Mouse (Mus musculus) limb, embryonic 13.5 days (tissue): ENCODE data around the gene Cnih3. TPM values are rescaled to one million over a fixed set of nuclear protein-coding genes. Genes with fewer than 3 reads are reported as not detected.

ENCODE experiments used
- ATAC-seq: fragments of 200-750 bp; cut with Nextera tagmentation; 2 replicates; pipeline ENCODE4 v1.8.0; 2017; ENCODE audit warnings: low read depth, moderate number of reproducible peaks, moderate TSS enrichment; ENCODE audit not compliant: low FRiP score
- H3K27ac ChIP-seq: fragments of 300-500 bp; sonication (generic); 2 replicates; pipeline ENCODE4 v1.5.1; 2015; ENCODE audit warnings: inconsistent platforms, mild to moderate bottlenecking, moderate library complexity
- H3K27me3 ChIP-seq: fragments of 300-500 bp; sonication (generic); 2 replicates; pipeline ENCODE4 v1.6.1; 2015; ENCODE audit warnings: mild to moderate bottlenecking, inconsistent platforms
- H3K36me3 ChIP-seq: fragments of 300-500 bp; sonication (generic); 2 replicates; pipeline ENCODE4 v1.6.1; 2015; ENCODE audit warnings: inconsistent platforms, mild to moderate bottlenecking, moderate library complexity
- H3K4me1 ChIP-seq: fragments of 300-500 bp; sonication (generic); 2 replicates; pipeline ENCODE4 v1.6.1; 2015; ENCODE audit warnings: inconsistent platforms
- H3K4me2 ChIP-seq: fragments of 300-500 bp; sonication (generic); replicated peaks from 2 replicates; pipeline ENCODE4 v1.6.1; 2015; ENCODE audit warnings: inconsistent platforms, mild to moderate bottlenecking, moderate library complexity
- H3K4me3 ChIP-seq: fragments of 300-500 bp; sonication (generic); 2 replicates; pipeline ENCODE4 v1.5.1; 2015; ENCODE audit warnings: moderate library complexity, mild to moderate bottlenecking, inconsistent platforms
- H3K9ac ChIP-seq: fragments of 300-500 bp; sonication (generic); 2 replicates; pipeline ENCODE4 v1.6.1; 2015; ENCODE audit warnings: mild to moderate bottlenecking, inconsistent platforms
- H3K9me3 ChIP-seq: fragments of 300-500 bp; sonication (generic); 2 replicates; pipeline ENCODE4 v1.6.1; 2016; ENCODE audit warnings: inconsistent platforms
- WGBS: fragments of 180-500 bp; shearing (Covaris S2); methylation state at CpG from one replicate; pipeline ENCODE4 v1.1.7; 2015; 5-methylcytosine and 5-hydroxymethylcytosine counted together
- polyA plus RNA-seq: library from polyadenylated mRNA; unstranded; fragments of >200 nt; fragmentation: Nextera tagmentation; extraction: Ambion mirVana; gene quantifications from 2 replicates; pipeline ENCODE4 v1.2.1, GENCODE M21; 2015

The Cnih3 gene
- polyA plus RNA-seq, 1 experiment from 2014 or later = 0.71 TPM

GRCm38 (mm10) chr1:181327636-181328420 lies 24.6 kb upstream of the Cnih3 start:
- ATAC-seq = no peak
- no peaks in the 10 kb centered on the region for H3K36me3 ChIP-seq
- H3K4me1 ChIP-seq = no peaks in the 10 kb centered on the region
- H3K9me3 ChIP-seq = no peaks in the 10 kb centered on the region
- no peak overlapping the region for H3K27ac ChIP-seq
- no peak overlapping the region for H3K9ac ChIP-seq
- H3K4me3 ChIP-seq = no peak overlapping the region
- no peaks in the 10 kb centered on the region for H3K27me3 ChIP-seq
- no peak overlapping the region for H3K4me2 ChIP-seq
- 81% methylated on average over 10 of the region's 10 CpGs for WGBS

GRCm38 (mm10) chr1:181329110-181329509 lies 23.3 kb upstream of the Cnih3 start:
- Histone ChIP-seq H3K27me3 (no peaks in the 10 kb centered on the region), H3K36me3 (no peaks in the 10 kb centered on the region), H3K27ac (no peak overlapping the region), H3K9me3 (no peaks in the 10 kb centered on the region), H3K9ac (no peak overlapping the region), H3K4me2 (no peak overlapping the region), H3K4me1 (no peaks in the 10 kb centered on the region), H3K4me3 (no peak overlapping the region)
- no peak for ATAC-seq
- 59% methylated on average over 3 of the region's 3 CpGs for WGBS

- no peak for ATAC-seq
- Histone ChIP-seq H3K4me1 (no peaks in the 10 kb centered on the region), H3K4me2 (no peak overlapping the region), H3K27ac (no peak overlapping the region), H3K27me3 (no peaks in the 10 kb centered on the region), H3K9me3 (no peaks in the 10 kb centered on the region), H3K9ac (no peak overlapping the region), H3K4me3 (no peak overlapping the region), H3K36me3 (no peaks in the 10 kb centered on the region)
- 34% methylated on average over 2 of the region's 2 CpGs for WGBS
These were observed 19.8 kb upstream of the Cnih3 start for GRCm38 (mm10) chr1:181332597-181332996.

DNA sequence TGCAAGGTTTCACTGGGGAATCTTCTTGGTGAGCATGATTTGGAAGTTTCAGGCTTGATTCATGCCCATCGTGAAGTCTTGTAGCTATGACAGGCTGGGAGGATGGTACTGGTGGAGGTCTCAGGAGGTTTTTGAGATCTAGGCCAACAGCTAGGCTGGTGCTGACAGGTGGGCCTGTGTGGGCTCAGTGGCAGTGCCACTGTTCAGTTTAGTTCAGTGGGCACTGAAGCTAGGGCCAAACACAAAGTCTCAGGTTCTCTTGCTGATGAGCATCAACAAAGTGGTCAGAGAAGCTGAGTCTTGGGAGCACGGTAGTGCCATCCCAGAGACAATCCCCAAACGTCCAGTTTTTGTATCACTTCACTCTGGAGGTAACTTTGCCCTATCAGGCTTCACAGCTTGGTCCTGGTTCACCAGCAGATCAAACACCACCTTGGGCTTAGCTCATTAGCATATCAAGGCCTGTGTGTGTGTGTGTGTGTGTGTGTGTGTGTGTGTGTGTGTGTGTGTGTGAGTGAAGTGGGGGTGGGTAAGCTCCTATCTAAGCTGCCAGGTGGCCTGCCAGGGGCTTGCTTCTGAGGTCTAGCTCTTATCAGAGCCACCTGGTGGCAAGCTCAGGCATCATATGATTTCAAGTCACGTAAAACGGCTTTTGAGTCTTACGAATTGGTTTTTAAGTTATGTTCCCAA lies 18.0 kb upstream of the Cnih3 start:
- H3K9me3 ChIP-seq = no peaks in the 10 kb centered on the region
- no peak for ATAC-seq
- no peaks in the 10 kb centered on the region for H3K36me3 ChIP-seq
- WGBS = 80% methylated on average over 6 of the region's 6 CpGs
- no peak overlapping the region for H3K4me3 ChIP-seq
- peaks cover 13% of the 10 kb centered on the region; the same call in 1 of the 2 replicates for H3K4me1 ChIP-seq
- H3K9ac ChIP-seq = no peak overlapping the region
- no peak overlapping the region for H3K27ac ChIP-seq
- no peaks in the 10 kb centered on the region for H3K27me3 ChIP-seq
- no peak overlapping the region for H3K4me2 ChIP-seq

DNA sequence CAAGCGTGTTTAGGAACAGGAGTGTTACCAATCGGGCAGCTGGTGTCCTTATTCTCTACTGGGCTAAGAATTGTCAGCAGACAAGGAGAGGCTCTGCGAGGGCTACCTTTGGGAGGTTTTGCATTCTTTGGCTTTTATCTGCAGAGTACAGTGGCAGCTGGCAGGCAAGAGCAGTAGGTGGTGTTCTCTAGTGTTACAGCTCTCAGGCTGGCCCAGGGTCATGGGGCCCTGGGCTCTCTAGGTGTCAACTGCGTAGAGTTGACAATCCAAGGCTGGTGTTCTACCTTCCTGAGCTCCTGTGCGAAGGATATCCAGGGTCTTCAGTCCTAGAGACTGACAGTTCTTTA lies 17.4 kb upstream of the Cnih3 start:
- Histone ChIP-seq H3K4me1 (peaks cover 13% of the 10 kb centered on the region; the same call in 1 of the 2 replicates), H3K27ac (no peak overlapping the region), H3K27me3 (no peaks in the 10 kb centered on the region), H3K4me3 (no peak overlapping the region), H3K9me3 (no peaks in the 10 kb centered on the region), H3K9ac (no peak overlapping the region), H3K4me2 (no peak overlapping the region), H3K36me3 (no peaks in the 10 kb centered on the region)
- WGBS = 84% methylated on average over 5 of the region's 5 CpGs
- no peak for ATAC-seq

- Histone ChIP-seq H3K4me1 (peaks cover 13% of the 10 kb centered on the region; the same call in 1 of the 2 replicates), H3K4me2 (no peak overlapping the region), H3K36me3 (no peaks in the 10 kb centered on the region), H3K27ac (no peak overlapping the region), H3K27me3 (no peaks in the 10 kb centered on the region), H3K9ac (no peak overlapping the region), H3K9me3 (no peaks in the 10 kb centered on the region), H3K4me3 (no peak overlapping the region)
- ATAC-seq = no peak
- WGBS = 88% methylated on average over 4 of the region's 4 CpGs
These were observed 17.0 kb upstream of the Cnih3 start for GRCm38 (mm10) chr1:181335388-181335787.

- Histone ChIP-seq H3K27me3 (no peaks in the 10 kb centered on the region), H3K4me3 (no peak overlapping the region), H3K9ac (no peak overlapping the region), H3K36me3 (no peaks in the 10 kb centered on the region), H3K4me1 (peaks cover 13% of the 10 kb centered on the region; the same call in 1 of the 2 replicates), H3K4me2 (no peak overlapping the region), H3K27ac (no peak overlapping the region), H3K9me3 (no peaks in the 10 kb centered on the region)
- WGBS = 86% methylated on average over 6 of the region's 6 CpGs
- no peak for ATAC-seq
These were observed 15.6 kb upstream of the Cnih3 start for GRCm38 (mm10) chr1:181336857-181337256.

DNA sequence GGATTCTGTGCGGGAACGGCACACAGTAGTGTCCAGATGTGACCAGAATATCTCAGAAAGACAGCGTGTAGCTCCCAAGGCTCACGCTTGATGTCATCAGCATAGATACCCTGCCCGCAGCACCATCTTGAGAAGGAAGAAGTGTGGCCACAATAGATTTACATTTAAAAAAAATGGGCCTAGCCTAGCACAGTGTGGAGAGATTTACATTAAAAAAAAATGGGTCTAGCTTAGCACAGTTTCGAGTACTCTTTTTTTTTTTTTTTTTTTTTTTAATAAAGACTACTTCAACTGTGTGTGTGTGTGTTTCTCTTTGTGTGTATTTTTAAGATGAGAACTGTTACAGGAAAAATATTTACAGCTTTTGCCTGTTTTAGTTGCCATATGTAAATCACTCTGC lies 13.3 kb upstream of the Cnih3 start:
- Histone ChIP-seq H3K36me3 (no peaks in the 10 kb centered on the region), H3K9me3 (no peaks in the 10 kb centered on the region), H3K4me3 (no peak overlapping the region), H3K4me1 (peaks cover 13% of the 10 kb centered on the region; the same call in 1 of the 2 replicates), H3K4me2 (no peak overlapping the region), H3K27ac (no peak overlapping the region), H3K27me3 (no peaks in the 10 kb centered on the region), H3K9ac (no peak overlapping the region)
- 89% methylated on average over 6 of the region's 6 CpGs for WGBS
- ATAC-seq = no peak

GRCm38 (mm10) chr1:181345547-181345946 lies 6.9 kb upstream of the Cnih3 start:
- no peaks in the 10 kb centered on the region for H3K36me3 ChIP-seq
- peaks cover 9% of the 10 kb centered on the region for H3K27me3 ChIP-seq
- H3K9ac ChIP-seq = no peak overlapping the region
- no peak overlapping the region for H3K4me3 ChIP-seq
- ATAC-seq = no peak
- no peak overlapping the region for H3K27ac ChIP-seq
- no peak overlapping the region for H3K4me2 ChIP-seq
- WGBS = 23% methylated on average over 15 of the region's 15 CpGs
- H3K4me1 ChIP-seq = peaks cover 4% of the 10 kb centered on the region; the same call in 1 of the 2 replicates
- no peaks in the 10 kb centered on the region for H3K9me3 ChIP-seq

DNA sequence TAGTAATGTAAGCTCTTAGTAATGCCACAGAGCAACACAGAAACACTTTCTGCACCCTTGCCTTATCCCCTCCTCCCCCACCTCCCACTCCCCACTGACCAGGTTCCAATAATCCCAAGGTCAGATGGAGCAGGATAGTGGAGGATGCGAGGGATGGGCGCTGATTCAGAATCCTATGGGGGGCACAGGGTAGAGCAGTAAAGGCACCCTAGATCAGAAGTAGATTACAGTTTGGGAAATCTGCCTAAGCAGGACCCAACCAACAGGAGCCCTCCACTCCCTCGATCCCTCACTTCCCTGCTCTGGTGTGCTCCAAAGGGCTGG lies 423 bp upstream of the Cnih3 start:
- Histone ChIP-seq H3K27ac (no peak overlapping the region), H3K36me3 (no peaks in the 10 kb centered on the region), H3K4me3 (peak overlapping the region; percentile 57), H3K4me1 (peaks cover 21% of the 10 kb centered on the region), H3K4me2 (peak overlapping the region; percentile 99), H3K27me3 (peaks cover 69% of the 10 kb centered on the region), H3K9ac (peak overlapping the region; percentile 64), H3K9me3 (no peaks in the 10 kb centered on the region)
- WGBS = 5% methylated on average over 3 of the region's 3 CpGs
- ATAC-seq = no peak; the same call in 1 of the 2 replicates

DNA sequence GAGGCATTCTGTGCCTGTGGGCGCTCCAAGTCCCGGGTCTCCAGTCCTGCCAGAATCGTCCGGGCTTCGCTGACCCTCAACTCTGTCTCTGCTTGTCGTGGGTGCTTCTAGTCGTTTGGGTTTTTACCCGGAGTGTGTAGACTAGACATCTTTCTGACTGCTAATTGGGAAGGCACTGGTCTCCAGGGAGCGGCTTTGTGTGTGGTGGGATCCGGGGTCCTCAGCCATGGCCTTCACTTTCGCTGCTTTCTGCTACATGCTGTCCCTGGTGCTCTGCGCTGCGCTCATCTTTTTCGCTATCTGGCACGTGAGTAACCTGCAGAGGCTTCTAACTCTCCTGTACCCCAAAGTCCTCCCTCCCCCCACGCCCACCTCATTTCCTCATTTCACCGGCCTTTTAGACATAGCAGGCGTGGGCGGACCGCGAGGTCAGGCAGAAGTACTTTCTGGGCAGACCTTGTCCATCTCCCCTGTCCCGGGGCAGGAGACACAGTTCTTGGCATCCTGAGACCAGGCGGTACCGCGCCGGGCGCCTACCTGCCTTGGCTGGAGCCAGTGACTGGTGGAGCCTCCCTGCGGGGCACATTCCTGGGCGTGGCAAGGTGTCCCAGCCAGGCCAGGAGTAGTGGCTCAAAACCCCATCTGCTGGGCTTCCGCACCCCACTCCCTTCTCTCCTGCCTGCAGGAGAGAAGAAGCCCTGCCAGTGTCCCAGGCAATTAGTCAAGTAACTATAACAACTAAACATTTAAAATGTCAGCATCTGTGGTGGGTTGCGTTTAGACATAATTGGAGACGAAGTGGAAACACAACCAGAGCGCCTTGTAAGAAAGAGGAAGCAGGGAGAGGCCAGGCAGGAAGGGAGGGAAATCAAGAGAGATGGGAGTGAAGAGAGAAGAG lies 1.0 kb downstream of the Cnih3 start:
- Histone ChIP-seq H3K4me1 (peaks cover 26% of the 10 kb centered on the region), H3K9ac (peak overlapping the region; percentile 64; the same call in 1 of the 2 replicates), H3K36me3 (no peaks in the 10 kb centered on the region), H3K27me3 (peaks cover 79% of the 10 kb centered on the region), H3K4me3 (peak overlapping the region; percentile 57), H3K9me3 (no peaks in the 10 kb centered on the region), H3K4me2 (peak overlapping the region; percentile 99), H3K27ac (no peak overlapping the region)
- 3% methylated on average over 33 of the region's 33 CpGs for WGBS
- ATAC-seq = no peak

DNA sequence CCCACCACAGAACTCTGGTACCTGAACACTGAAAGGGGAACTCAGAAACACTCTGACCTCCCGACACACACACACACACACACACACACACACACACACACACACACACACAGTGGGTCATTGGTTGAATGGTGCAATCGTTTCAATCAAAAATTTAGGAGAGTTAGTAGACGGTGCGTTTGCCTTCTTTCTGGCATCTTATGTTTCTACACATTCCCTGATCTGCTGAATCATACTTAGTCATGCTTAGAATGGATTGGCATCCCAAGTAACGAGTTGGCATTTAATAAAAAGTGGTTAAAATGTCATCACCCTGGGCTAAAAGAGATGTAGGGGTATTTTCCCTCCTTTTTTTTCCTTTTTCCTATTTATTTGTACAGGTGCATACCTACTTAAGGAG lies 3.3 kb downstream of the Cnih3 start:
- Histone ChIP-seq H3K36me3 (no peaks in the 10 kb centered on the region), H3K27me3 (peaks cover 75% of the 10 kb centered on the region), H3K4me2 (no peak overlapping the region), H3K4me1 (peaks cover 26% of the 10 kb centered on the region), H3K9ac (no peak overlapping the region), H3K9me3 (no peaks in the 10 kb centered on the region), H3K4me3 (no peak overlapping the region), H3K27ac (no peak overlapping the region)
- WGBS = 76% methylated on average over 5 of the region's 5 CpGs
- no peak for ATAC-seq
